Mouse (Mus musculus) right cerebral cortex, adult 18-20 months (tissue): ENCODE data around the gene Ptch1.

Experiments
- DNase-seq: peaks from one replicate; pipeline ENCODE4 v3.0.0; 2022; ENCODE audit warnings: mixed read lengths

The Ptch1 gene

GRCm38 (mm10) chr13:63486791-63487706 lies 86.3 kb downstream of the Ptch1 start:
- DNase-seq = no peak

- DNase-seq = no peak
Measured at GRCm38 (mm10) chr13:63475356-63475755, 98.0 kb downstream of the Ptch1 start.
